Mouse (Mus musculus): ENCODE data around the gene Gnptg.

- TF ChIP-seq POLR2A (IDR thresholded peaks at IDR 0.05; ENCODE audit: low read depth, low read length) = no peak
- TF ChIP-seq CTCF (conservative IDR thresholded peaks at IDR 0.05; ENCODE audit: insufficient read depth, insufficient read length, low read depth, low read length) = no peak
Observed at GRCm38 (mm10) chr17:25250181-25250835, 10.4 kb upstream of the Gnptg start.
